In genomic region chr12:16850431-16851375, GRCm38 (mm10) we compare ENCODE assay signal across 8 mouse cellular contexts. TPM values are rescaled to one million over a fixed set of nuclear protein-coding genes. Genes with fewer than 3 reads are reported as not detected.
DNase-seq lines count a peak whose midpoint lies in the region; ATAC-seq and TF ChIP-seq lines count a peak whose summit lies in the region.

No protein-coding gene starts in this region.

- ATAC-seq in midbrain, embryonic 12.5 days (ENCODE audit: low FRiP score, low read depth): peak; percentile 38; the same call in 1 of the 2 replicates
- no peak for ATAC-seq in midbrain, embryonic 14.5 days (ENCODE audit: low FRiP score, low TSS enrichment)
- ATAC-seq in embryonic facial prominence, embryonic 14.5 days (ENCODE audit: low read depth): peak; percentile 60; the same call in 1 of the 2 replicates
- no peak for ATAC-seq in lung, embryonic 14.5 days (ENCODE audit: insufficient read depth)

- H3K9me3 ChIP-seq in midbrain, embryonic 12.5 days: no peaks in the 10 kb centered on the region
- H3K9me3 ChIP-seq in midbrain, embryonic 14.5 days (ENCODE audit: control insufficient read depth, low read length): no peaks in the 10 kb centered on the region
- no peaks in the 10 kb centered on the region for H3K9me3 ChIP-seq in embryonic facial prominence, embryonic 14.5 days (ENCODE audit: control insufficient read depth, low read length)
- no peaks in the 10 kb centered on the region for H3K9me3 ChIP-seq in lung, embryonic 14.5 days (ENCODE audit: low read depth, low read length)

- no peak for DNase-seq in midbrain, embryonic 14.5 days
- DNase-seq in adrenal gland, postnatal 25 days: peak; percentile 42
- DNase-seq in embryonic facial prominence, embryonic 14.5 days (ENCODE audit: low spot score): peak; percentile 42
- DNase-seq in heart, postnatal 25 days (ENCODE audit: low spot score): peak; percentile 64
- peak; percentile 42 for DNase-seq in lung, embryonic 14.5 days
- DNase-seq in spleen, postnatal 36 days (ENCODE audit: low spot score in 2 of 2): no peak
- DNase-seq in spleen, postnatal 10 days (ENCODE audit: low spot score in 2 of 2): no peak

- no peak overlapping the region for H3K9ac ChIP-seq in midbrain, embryonic 12.5 days (replicated peaks)
- H3K9ac ChIP-seq in midbrain, embryonic 14.5 days (replicated peaks; ENCODE audit: low read length): no peak overlapping the region
- H3K9ac ChIP-seq in embryonic facial prominence, embryonic 14.5 days (ENCODE audit: low read depth, low read length): no peak overlapping the region
- H3K9ac ChIP-seq in lung, embryonic 14.5 days: no peak overlapping the region

- peak; percentile 36 for TF ChIP-seq CTCF in lung, embryonic 14.5 days (IDR thresholded peaks at IDR 0.05; ENCODE audit: low read depth)

- no peak overlapping the region for H3K4me3 ChIP-seq in midbrain, embryonic 12.5 days
- no peak overlapping the region for H3K4me3 ChIP-seq in midbrain, embryonic 14.5 days (replicated peaks; ENCODE audit: low read depth, low read length)
- H3K4me3 ChIP-seq in embryonic facial prominence, embryonic 14.5 days (ENCODE audit: low read depth, low read length): no peak overlapping the region
- no peak overlapping the region for H3K4me3 ChIP-seq in lung, embryonic 14.5 days (ENCODE audit: low read depth, low read length)

- intact Hi-C loops in heart, postnatal 25 days (cut with DNase I): loop anchor here (5.0 kb wide), 1 partner anchor 42 kb away; the partner anchor contains the start of gene Rock2

- H3K27me3 ChIP-seq in midbrain, embryonic 12.5 days: no peaks in the 10 kb centered on the region
- H3K27me3 ChIP-seq in midbrain, embryonic 14.5 days (ENCODE audit: control insufficient read depth, insufficient read depth, low read length): no peaks in the 10 kb centered on the region
- H3K27me3 ChIP-seq in embryonic facial prominence, embryonic 14.5 days (replicated peaks; ENCODE audit: control insufficient read depth, insufficient read depth, low read length): no peaks in the 10 kb centered on the region
- no peaks in the 10 kb centered on the region for H3K27me3 ChIP-seq in lung, embryonic 14.5 days (ENCODE audit: insufficient read depth, low read length)

- WGBS in midbrain, embryonic 12.5 days: 47% methylated on average over 16 of the region's 16 CpGs
- WGBS in midbrain, embryonic 14.5 days: 43% methylated on average over 16 of the region's 16 CpGs
- 44% methylated on average over 16 of the region's 16 CpGs for WGBS in embryonic facial prominence, embryonic 14.5 days
- 39% methylated on average over 16 of the region's 16 CpGs for WGBS in lung, embryonic 14.5 days

- no peak overlapping the region for H3K4me2 ChIP-seq in midbrain, embryonic 12.5 days (replicated peaks)
- H3K4me2 ChIP-seq in midbrain, embryonic 14.5 days (ENCODE audit: low read length): no peak overlapping the region
- H3K4me2 ChIP-seq in embryonic facial prominence, embryonic 14.5 days (ENCODE audit: low read depth, low read length): no peak overlapping the region
- no peak overlapping the region for H3K4me2 ChIP-seq in lung, embryonic 14.5 days

- H3K36me3 ChIP-seq in midbrain, embryonic 12.5 days: no peaks in the 10 kb centered on the region
- no peaks in the 10 kb centered on the region for H3K36me3 ChIP-seq in midbrain, embryonic 14.5 days (ENCODE audit: control insufficient read depth, insufficient read depth, low read length)
- no peaks in the 10 kb centered on the region for H3K36me3 ChIP-seq in embryonic facial prominence, embryonic 14.5 days (ENCODE audit: control insufficient read depth, insufficient read depth, low read length)
- no peaks in the 10 kb centered on the region for H3K36me3 ChIP-seq in lung, embryonic 14.5 days (ENCODE audit: insufficient read depth)

- H3K27ac ChIP-seq in midbrain, embryonic 12.5 days (replicated peaks): no peak overlapping the region
- H3K27ac ChIP-seq in midbrain, embryonic 14.5 days (replicated peaks; ENCODE audit: low read depth, low read length): no peak overlapping the region
- H3K27ac ChIP-seq in embryonic facial prominence, embryonic 14.5 days (replicated peaks; ENCODE audit: low read depth, low read length): no peak overlapping the region
- H3K27ac ChIP-seq in lung, embryonic 14.5 days (ENCODE audit: low read depth): no peak overlapping the region

- peaks cover 12% of the 10 kb centered on the region for H3K4me1 ChIP-seq in midbrain, embryonic 12.5 days
- peaks cover 6% of the 10 kb centered on the region for H3K4me1 ChIP-seq in midbrain, embryonic 14.5 days (ENCODE audit: control insufficient read depth, insufficient read depth, low read length)
- 0 out of 2 replicates have a peak, but pooled peaks cover 2% of the 10 kb centered on the region for H3K4me1 ChIP-seq in embryonic facial prominence, embryonic 14.5 days (ENCODE audit: control insufficient read depth, insufficient read depth, low read length)
- H3K4me1 ChIP-seq in lung, embryonic 14.5 days (ENCODE audit: insufficient read depth): no peaks in the 10 kb centered on the region

RNA-seq across cellular contexts. Expression of gene E2f6, which starts 39.9 kb away (rescaled TPM):
- 77.6 and 83.8 TPM in 2 replicates for polyA plus RNA-seq in midbrain, embryonic 12.5 days (2016; fragmentation: Nextera tagmentation; extraction: Ambion mirVana)
- 33.4 and 36.9 TPM in 2 replicates for polyA plus RNA-seq in midbrain, embryonic 14.5 days (2014; fragmentation: Nextera tagmentation; extraction: Ambion mirVana)
- total RNA-seq in adrenal gland, postnatal 25 days (2021): 39.1 and 46.5 TPM in 2 replicates
- polyA plus RNA-seq in embryonic facial prominence, embryonic 14.5 days (2014; fragmentation: Nextera tagmentation; extraction: Ambion mirVana): 51.9 and 54.3 TPM in 2 replicates
- 10 to 100 TPM; 67.2 to 69.3 TPM for total RNA-seq in heart, postnatal 25 days (2021)
- 49.0 and 49.8 TPM in 2 replicates for polyA plus RNA-seq in lung, embryonic 14.5 days (2014; fragmentation: Nextera tagmentation; extraction: Ambion mirVana)

RNA-seq across cellular contexts. Expression of gene Rock2, which starts 44.0 kb away (rescaled TPM):
- polyA plus RNA-seq in midbrain, embryonic 12.5 days (2016; fragmentation: Nextera tagmentation; extraction: Ambion mirVana): 20.5 and 22.6 TPM in 2 replicates
- 17.2 and 17.8 TPM in 2 replicates for polyA plus RNA-seq in midbrain, embryonic 14.5 days (2014; fragmentation: Nextera tagmentation; extraction: Ambion mirVana)
- 82.9 and 88.5 TPM in 2 replicates for total RNA-seq in adrenal gland, postnatal 25 days (2021)
- 19.6 and 23.5 TPM in 2 replicates for polyA plus RNA-seq in embryonic facial prominence, embryonic 14.5 days (2014; fragmentation: Nextera tagmentation; extraction: Ambion mirVana)
- 10 to 100 TPM; 72.8 to 84.7 TPM for total RNA-seq in heart, postnatal 25 days (2021)
- 22.6 and 23.2 TPM in 2 replicates for polyA plus RNA-seq in lung, embryonic 14.5 days (2014; fragmentation: Nextera tagmentation; extraction: Ambion mirVana)

RNA-seq across cellular contexts. Expression of gene Greb1, which starts 50.0 kb away (rescaled TPM):
- 7.0 and 9.8 TPM in 2 replicates for polyA plus RNA-seq in midbrain, embryonic 12.5 days (2016; fragmentation: Nextera tagmentation; extraction: Ambion mirVana)
- polyA plus RNA-seq in midbrain, embryonic 14.5 days (2014; fragmentation: Nextera tagmentation; extraction: Ambion mirVana): 1.6 and 2.5 TPM in 2 replicates
- 33.2 and 43.0 TPM in 2 replicates for total RNA-seq in adrenal gland, postnatal 25 days (2021)
- 1.3 TPM in 2 replicates for polyA plus RNA-seq in embryonic facial prominence, embryonic 14.5 days (2014; fragmentation: Nextera tagmentation; extraction: Ambion mirVana)
- total RNA-seq in heart, postnatal 25 days (2021): under 1 TPM; 0.31 TPM
- polyA plus RNA-seq in lung, embryonic 14.5 days (2014; fragmentation: Nextera tagmentation; extraction: Ambion mirVana): 3.1 and 4.4 TPM in 2 replicates

Comparison
In these comparisons a context has a peak if more than half of its experiments do, and no peak if none do; other contexts are left out.
1. ATAC-seq: peak in midbrain, embryonic 12.5 days (single experiment) and embryonic facial prominence, embryonic 14.5 days (single experiment); none in midbrain, embryonic 14.5 days (single experiment) and lung, embryonic 14.5 days (single experiment).
2. DNase-seq: peak in adrenal gland, postnatal 25 days (single experiment), embryonic facial prominence, embryonic 14.5 days (single experiment), heart, postnatal 25 days (single experiment) and lung, embryonic 14.5 days (single experiment); none in midbrain, embryonic 14.5 days (single experiment), spleen, postnatal 36 days (0 of 2) and spleen, postnatal 10 days (0 of 2).